Comparison of ENCODE assay signal across 9 mouse cellular contexts in the genomic region with DNA sequence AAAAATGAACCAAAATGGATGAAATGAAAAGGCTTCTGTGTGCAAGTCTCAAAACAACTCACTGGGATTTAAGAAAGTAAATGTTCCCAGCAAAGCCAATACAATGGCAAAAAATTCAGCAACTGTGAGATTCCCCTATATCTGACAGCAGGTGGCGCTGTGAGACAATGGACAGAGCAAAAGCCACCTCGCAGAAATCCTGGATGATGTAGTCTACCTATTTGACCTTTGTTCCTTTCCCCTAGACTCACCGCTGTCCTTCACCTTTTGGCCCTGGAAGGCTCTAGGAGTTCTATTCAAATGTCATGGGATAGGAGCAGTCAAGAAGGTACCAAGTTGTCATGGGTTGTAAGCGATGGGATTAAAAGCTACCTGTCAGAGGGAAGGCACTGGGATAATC.
DNase-seq lines count a peak whose midpoint lies in the region; ATAC-seq and TF ChIP-seq lines count a peak whose summit lies in the region.
"Had no signal": no experiment of that assay in that cellular context is flagged by ENCODE, and none has a peak within 500 bp of the region (broad histone marks: within the 10 kb centered on the region; RNA-seq: fewer than 3 reads in every experiment).

No protein-coding gene starts in this region.

- WGBS in liver, adult 2 months = 19% methylated on average over 4 of the region's 4 CpGs
- 15% methylated on average over 4 of the region's 4 CpGs for WGBS in liver, embryonic 12.5 days (ENCODE audit: insufficient replicate concordance)
- 17% methylated on average over 4 of the region's 4 CpGs for WGBS in hindbrain, embryonic 15.5 days
- WGBS in lung, postnatal 0 days = 15% methylated on average over 4 of the region's 4 CpGs

- no peaks in the 10 kb centered on the region for H3K9me3 ChIP-seq in liver, embryonic 12.5 days (replicated peaks)
- no peaks in the 10 kb centered on the region for H3K9me3 ChIP-seq in hindbrain, embryonic 15.5 days
- no peaks in the 10 kb centered on the region for H3K9me3 ChIP-seq in lung, postnatal 0 days (ENCODE audit: low read length)
- H3K9me3 ChIP-seq: embryonic facial prominence, embryonic 13.5 days; limb, embryonic 15.5 days had no signal

- no peaks in the 10 kb centered on the region for H3K36me3 ChIP-seq in liver, adult 2 months (ENCODE audit: control insufficient read depth, insufficient read depth, low read length)
- H3K36me3 ChIP-seq in liver, embryonic 12.5 days = no peaks in the 10 kb centered on the region
- H3K36me3 ChIP-seq in hindbrain, embryonic 15.5 days = no peaks in the 10 kb centered on the region
- H3K36me3 ChIP-seq in lung, postnatal 0 days (ENCODE audit: insufficient read depth, low read length) = no peaks in the 10 kb centered on the region
- H3K36me3 ChIP-seq: embryonic facial prominence, embryonic 13.5 days; limb, embryonic 15.5 days had no signal

- H3K79me2 ChIP-seq in liver, adult 2 months (ENCODE audit: control insufficient read depth, insufficient read depth, low read length) = no peaks in the 10 kb centered on the region

- H3K4me1 ChIP-seq in liver, adult 2 months (ENCODE audit: control insufficient read depth, insufficient read depth, low read length) = 0 out of 2 replicates have a peak, but pooled peaks cover 1% of the 10 kb centered on the region
- H3K4me1 ChIP-seq in liver, embryonic 12.5 days = no peaks in the 10 kb centered on the region
- H3K4me1 ChIP-seq in hindbrain, embryonic 15.5 days (replicated peaks) = no peaks in the 10 kb centered on the region
- H3K4me1 ChIP-seq in lung, postnatal 0 days (ENCODE audit: insufficient read depth, low read depth, low read length) = no peaks in the 10 kb centered on the region
- H3K4me1 ChIP-seq: limb, embryonic 15.5 days had no signal

- no peak overlapping the region for H3K9ac ChIP-seq in liver, adult 2 months (ENCODE audit: low read depth, low read length)
- H3K9ac ChIP-seq in liver, embryonic 12.5 days = no peak overlapping the region
- H3K9ac ChIP-seq in hindbrain, embryonic 15.5 days = no peak overlapping the region
- no peak overlapping the region for H3K9ac ChIP-seq in lung, postnatal 0 days (replicated peaks; ENCODE audit: low read depth)
- H3K9ac ChIP-seq: embryonic facial prominence, embryonic 13.5 days; limb, embryonic 15.5 days had no signal

- no peak overlapping the region for H3K27ac ChIP-seq in liver, adult 2 months (replicated peaks; ENCODE audit: insufficient read depth, low read depth, low read length)
- H3K27ac ChIP-seq in liver, embryonic 12.5 days = no peak overlapping the region
- H3K27ac ChIP-seq in hindbrain, embryonic 15.5 days (replicated peaks) = no peak overlapping the region
- H3K27ac ChIP-seq in lung, postnatal 0 days (ENCODE audit: low read length) = no peak overlapping the region
- H3K27ac ChIP-seq: embryonic facial prominence, embryonic 13.5 days; limb, embryonic 15.5 days had no signal

- TF ChIP-seq EP300 in lung, postnatal 0 days (IDR thresholded peaks at IDR 0.05) = no peak

- no peak overlapping the region for H3K4me3 ChIP-seq in liver, adult 2 months (ENCODE audit: insufficient read depth, low read depth, low read length)
- no peak overlapping the region for H3K4me3 ChIP-seq in liver, embryonic 12.5 days
- H3K4me3 ChIP-seq in hindbrain, embryonic 15.5 days = no peak overlapping the region
- no peak overlapping the region for H3K4me3 ChIP-seq in lung, postnatal 0 days (ENCODE audit: low read depth, low read length)
- H3K4me3 ChIP-seq: embryonic facial prominence, embryonic 13.5 days; limb, embryonic 15.5 days had no signal

- no peak for TF ChIP-seq POLR2A in liver, adult 2 months (IDR thresholded peaks at IDR 0.05; ENCODE audit: extremely low read depth, insufficient read depth, low read length)

- peak; percentile 54 for DNase-seq in liver, adult 2 months (ENCODE audit: extremely low read depth, low read depth, low spot score)
- DNase-seq in adrenal gland, postnatal 14 days = peak; percentile 73
- peak; percentile 81 for DNase-seq in embryo, embryonic 10 days (ENCODE audit: low spot score)
- peak; percentile 66 for DNase-seq in lung, postnatal 0 days (ENCODE audit: low spot score)
- peak; percentile 69 for DNase-seq in right cerebral cortex, postnatal 4 days

- no peak for ATAC-seq in liver, embryonic 12.5 days
- ATAC-seq in hindbrain, embryonic 15.5 days (ENCODE audit: low FRiP score, low read depth) = peak; percentile 51; the same call in 1 of the 2 replicates
- ATAC-seq in lung, postnatal 0 days = no peak

- TF ChIP-seq CTCF in liver, adult 2 months (IDR thresholded peaks at IDR 0.05; ENCODE audit: low read depth, low read length) = peak; percentile 64
- peak; percentile 82 for TF ChIP-seq CTCF in lung, postnatal 0 days (IDR thresholded peaks at IDR 0.05)

- no peak overlapping the region for H3K4me2 ChIP-seq in liver, embryonic 12.5 days
- H3K4me2 ChIP-seq in hindbrain, embryonic 15.5 days = no peak overlapping the region
- H3K4me2 ChIP-seq in lung, postnatal 0 days (replicated peaks; ENCODE audit: low read depth, low read length) = no peak overlapping the region
- H3K4me2 ChIP-seq: embryonic facial prominence, embryonic 13.5 days; limb, embryonic 15.5 days had no signal

- H3K27me3 ChIP-seq in liver, adult 2 months (ENCODE audit: control insufficient read depth, insufficient read depth, low read length) = no peaks in the 10 kb centered on the region
- H3K27me3 ChIP-seq in liver, embryonic 12.5 days (replicated peaks) = no peaks in the 10 kb centered on the region
- H3K27me3 ChIP-seq in hindbrain, embryonic 15.5 days = no peaks in the 10 kb centered on the region
- H3K27me3 ChIP-seq in lung, postnatal 0 days (replicated peaks; ENCODE audit: insufficient read depth, low read length) = no peaks in the 10 kb centered on the region
- H3K27me3 ChIP-seq: limb, embryonic 15.5 days had no signal
